Mouse (Mus musculus): ENCODE measurements around the gene Nt5c2.

Gene Nt5c2

GRCm38 (mm10) chr19:46856232-46856631 is 158.7 kb downstream of the Nt5c2 start:
- DNase-seq (ENCODE audit: low read depth, low spot score), result no peak

- DNase-seq (ENCODE audit: low read depth, low spot score), result no peak
Observed at GRCm38 (mm10) chr19:46849443-46849997, 165.4 kb downstream of the Nt5c2 start.

GRCm38 (mm10) chr19:46848381-46849268 is 166.3 kb downstream of the Nt5c2 start:
- no peak for DNase-seq (ENCODE audit: low read depth, low spot score)

GRCm38 (mm10) chr19:46846459-46846858 is 168.5 kb downstream of the Nt5c2 start:
- no peak for DNase-seq (ENCODE audit: low read depth, low spot score)

GRCm38 (mm10) chr19:46846056-46846455 is 168.9 kb downstream of the Nt5c2 start:
- no peak for DNase-seq (ENCODE audit: low read depth, low spot score)

- DNase-seq (ENCODE audit: low read depth, low spot score), result no peak
Observed at GRCm38 (mm10) chr19:46843030-46843429, 171.9 kb downstream of the Nt5c2 start.

- DNase-seq (ENCODE audit: low read depth, low spot score), result no peak
Observed at GRCm38 (mm10) chr19:46841016-46841415, 173.9 kb downstream of the Nt5c2 start.

- DNase-seq (ENCODE audit: low read depth, low spot score), result no peak
Observed at GRCm38 (mm10) chr19:46837290-46838079, 177.5 kb downstream of the Nt5c2 start.

- no peak for DNase-seq (ENCODE audit: low read depth, low spot score)
Observed at GRCm38 (mm10) chr19:46836085-46836484, 178.9 kb downstream of the Nt5c2 start.

- no peak for DNase-seq (ENCODE audit: low read depth, low spot score)
Observed at GRCm38 (mm10) chr19:46835339-46835738, 179.6 kb downstream of the Nt5c2 start.

GRCm38 (mm10) chr19:46834301-46834700 is 180.7 kb downstream of the Nt5c2 start:
- no peak for DNase-seq (ENCODE audit: low read depth, low spot score)

Data from 3T3-L1 (cell line).